Mouse (Mus musculus): Measurements from ENCODE around the gene Wdr45. TPM values are rescaled to one million over a fixed set of nuclear protein-coding genes. Genes with fewer than 3 reads are reported as not detected.
"Not testable (repeated sequence)": the region's sequence is repeated elsewhere in the genome, so short reads cannot be mapped to it uniquely, and the experiment has no call there.

Gene Wdr45
- polyA plus RNA-seq, 1 experiment from 2014 or later: 32.1 TPM

- Histone ChIP-seq H3K36me3 (ENCODE audit: insufficient read depth) (no peaks in the 10 kb centered on the region), H3K4me3 (ENCODE audit: low read depth, low read length) (no peak overlapping the region), H3K27me3 (ENCODE audit: insufficient read depth, low read length) (no peaks in the 10 kb centered on the region), H3K27ac (ENCODE audit: low read depth) (no peak overlapping the region), H3K4me1 (ENCODE audit: insufficient read depth) (no peaks in the 10 kb centered on the region), H3K9ac (no peak overlapping the region), H3K4me2 (no peak overlapping the region), H3K9me3 (ENCODE audit: low read depth, low read length) (no peaks in the 10 kb centered on the region)
- DNase-seq (no peak), ATAC-seq (ENCODE audit: insufficient read depth) (no peak)
- WGBS: 82% methylated on average over 8 of the region's 8 CpGs
- TF ChIP-seq CTCF (IDR thresholded peaks at IDR 0.05; ENCODE audit: low read depth): no peak
These were observed 31.3 kb downstream of the Wdr45 start for GRCm38 (mm10) chrX:7745429-7745828.

DNA sequence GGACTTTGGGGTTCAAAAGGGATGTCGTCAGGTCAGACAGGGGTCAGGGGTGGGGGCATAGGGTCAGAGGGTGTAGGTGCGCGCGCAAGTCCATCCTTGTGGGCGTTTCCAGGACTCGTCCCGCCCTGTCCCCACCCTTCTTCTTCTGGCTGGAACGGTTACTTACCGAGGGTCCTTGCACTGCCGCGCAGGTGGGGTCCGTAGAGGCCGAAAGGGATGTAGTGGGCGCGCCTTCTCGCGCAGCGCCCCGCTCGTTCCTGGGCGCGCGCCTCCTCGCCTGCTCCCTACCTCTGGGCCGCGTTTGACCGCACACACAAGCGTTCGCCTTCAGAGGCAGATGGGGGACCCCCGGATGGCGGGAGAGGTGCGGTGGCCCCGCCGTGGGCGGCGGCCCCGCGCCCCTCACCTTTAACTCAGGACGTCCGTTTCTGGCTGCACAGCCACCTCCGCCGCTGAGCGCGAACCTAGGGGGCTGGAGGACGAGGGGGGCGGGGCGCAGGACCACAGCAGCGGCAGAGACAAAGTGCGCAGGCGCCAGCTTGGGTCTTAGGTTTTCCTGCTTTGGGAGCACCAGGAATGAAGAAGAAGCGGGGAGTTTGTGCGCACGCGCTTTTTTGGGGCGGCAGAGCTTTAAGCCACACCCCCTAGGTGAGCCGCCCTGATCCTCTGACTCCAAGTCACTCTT is 36.4 kb downstream of the Wdr45 start, which contains the start of gene Ccdc120:
Gene Ccdc120, minus strand, starts transcription at position 474 of the 685 bp plus-strand sequence.
- Histone ChIP-seq H3K9ac (peak within 1 kb of the TSS; percentile 65), H3K9me3 (ENCODE audit: low read depth, low read length) (no peaks in the 10 kb centered on the region), H3K4me1 (ENCODE audit: insufficient read depth) (no peaks in the 10 kb centered on the region), H3K27ac (ENCODE audit: low read depth) (no peak within 1 kb of the TSS), H3K4me2 (peak within 1 kb of the TSS; percentile 61), H3K36me3 (ENCODE audit: insufficient read depth) (no peaks in the 10 kb centered on the region), H3K27me3 (ENCODE audit: insufficient read depth, low read length) (no peaks in the 10 kb centered on the region), H3K4me3 (ENCODE audit: low read depth, low read length) (peak within 1 kb of the TSS; percentile 57)
- ATAC-seq (ENCODE audit: insufficient read depth) (peak; percentile 86), DNase-seq (peak; percentile 90)
- 7% methylated on average over 53 of the region's 56 CpGs for WGBS
- no peak for TF ChIP-seq CTCF (IDR thresholded peaks at IDR 0.05; ENCODE audit: low read depth)

GRCm38 (mm10) chrX:7753627-7754026 is 39.5 kb downstream of the Wdr45 start:
- H3K4me3 ChIP-seq (ENCODE audit: low read depth, low read length); ATAC-seq (ENCODE audit: insufficient read depth); H3K9ac ChIP-seq; H3K9me3 ChIP-seq (ENCODE audit: low read depth, low read length); H3K36me3 ChIP-seq (ENCODE audit: insufficient read depth); H3K27ac ChIP-seq (ENCODE audit: low read depth); H3K4me2 ChIP-seq; H3K4me1 ChIP-seq (ENCODE audit: insufficient read depth); H3K27me3 ChIP-seq (ENCODE audit: insufficient read depth, low read length): not testable (repeated sequence)
- 2% methylated on average over 3 of the region's 3 CpGs for WGBS
- peak; percentile 50 for DNase-seq
- peak; percentile 37; the same call in 1 of the 2 replicates for TF ChIP-seq CTCF (IDR thresholded peaks at IDR 0.05; ENCODE audit: low read depth)

DNA sequence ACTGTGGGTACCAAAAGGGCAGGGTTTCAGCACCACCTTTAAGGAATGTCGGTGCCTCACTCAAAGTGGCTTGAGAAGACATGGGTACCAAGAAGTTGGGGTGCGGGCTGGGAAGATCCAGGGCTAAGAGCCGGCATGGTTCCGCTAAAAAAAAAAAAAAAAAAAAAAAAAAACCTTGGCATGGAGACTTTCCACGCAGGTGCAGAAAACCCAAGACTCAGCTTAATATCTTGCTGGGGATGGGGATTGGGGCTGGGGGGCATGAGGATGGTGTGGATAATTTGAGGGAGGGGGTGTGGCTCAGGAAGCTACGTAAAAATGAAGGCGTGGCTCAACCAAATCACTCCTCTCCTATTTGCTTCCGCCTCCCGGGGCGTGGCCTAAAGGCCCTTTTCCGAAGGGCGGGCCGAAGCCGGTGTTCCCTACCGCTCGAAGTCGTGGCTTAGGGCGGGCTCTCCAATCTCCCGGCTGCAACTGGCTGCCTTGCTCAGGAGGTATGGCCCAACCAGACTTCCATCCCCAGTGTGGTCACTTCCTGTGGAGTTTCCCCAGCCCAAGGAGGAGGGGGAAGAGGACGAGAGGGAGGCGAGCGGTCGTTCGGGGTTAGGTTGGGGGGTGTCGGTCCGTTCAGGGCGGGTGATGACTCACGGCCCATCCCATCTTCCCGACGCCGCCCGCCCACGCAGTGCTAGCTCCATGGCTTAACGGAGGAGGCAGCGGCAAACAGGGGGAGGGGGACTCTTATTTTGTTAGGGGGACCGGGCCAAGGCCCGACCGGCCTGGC is 48.2 kb downstream of the Wdr45 start, which contains the start of gene Tfe3:
Gene Tfe3, plus strand, starts transcription at position 424 of the 784 bp plus-strand sequence.
- DNase-seq (peak; percentile 94), ATAC-seq (ENCODE audit: insufficient read depth) (peak; percentile 97)
- peak within 1 kb of the TSS; percentile 67 for H3K9ac ChIP-seq
- H3K27ac ChIP-seq (ENCODE audit: low read depth): peak within 1 kb of the TSS; percentile 75
- WGBS: 10% methylated on average over 32 of the region's 38 CpGs
- H3K4me3 ChIP-seq (ENCODE audit: low read depth, low read length): peak within 1 kb of the TSS; percentile 64
- no peak for TF ChIP-seq CTCF (IDR thresholded peaks at IDR 0.05; ENCODE audit: low read depth)
- H3K27me3 ChIP-seq (ENCODE audit: insufficient read depth, low read length): no peaks in the 10 kb centered on the region
- no peaks in the 10 kb centered on the region for H3K9me3 ChIP-seq (ENCODE audit: low read depth, low read length)
- peaks cover 13% of the 10 kb centered on the region for H3K36me3 ChIP-seq (ENCODE audit: insufficient read depth)
- H3K4me1 ChIP-seq (ENCODE audit: insufficient read depth): no peaks in the 10 kb centered on the region
- peak within 1 kb of the TSS; percentile 69 for H3K4me2 ChIP-seq

DNA sequence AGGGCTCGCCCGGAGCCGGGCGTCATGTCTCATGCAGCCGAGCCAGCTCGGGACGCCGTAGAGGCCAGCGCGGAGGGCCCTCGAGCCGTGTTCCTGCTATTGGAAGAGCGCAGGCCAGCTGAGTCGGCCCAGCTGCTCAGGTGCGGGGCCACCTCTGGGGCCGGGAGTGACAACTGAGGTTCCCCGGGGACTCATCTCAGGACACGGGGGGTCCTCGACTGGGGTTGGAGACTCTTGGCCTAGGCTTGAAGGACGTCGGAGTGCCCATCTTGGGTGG is 48.7 kb downstream of the Wdr45 start:
- no peak; the same call in 1 of the 2 replicates for ATAC-seq (ENCODE audit: insufficient read depth)
- H3K36me3 ChIP-seq (ENCODE audit: insufficient read depth): peaks cover 18% of the 10 kb centered on the region
- no peak for DNase-seq
- H3K27me3 ChIP-seq (ENCODE audit: insufficient read depth, low read length): no peaks in the 10 kb centered on the region
- H3K4me2 ChIP-seq: peak overlapping the region; percentile 69
- peak overlapping the region; percentile 64 for H3K4me3 ChIP-seq (ENCODE audit: low read depth, low read length)
- no peaks in the 10 kb centered on the region for H3K9me3 ChIP-seq (ENCODE audit: low read depth, low read length)
- peak overlapping the region; percentile 75 for H3K27ac ChIP-seq (ENCODE audit: low read depth)
- peak overlapping the region; percentile 67 for H3K9ac ChIP-seq
- no peaks in the 10 kb centered on the region for H3K4me1 ChIP-seq (ENCODE audit: insufficient read depth)
- 14% methylated on average over 21 of the region's 21 CpGs for whole genome bisulfite sequencing
- TF ChIP-seq CTCF (IDR thresholded peaks at IDR 0.05; ENCODE audit: low read depth): no peak

DNA sequence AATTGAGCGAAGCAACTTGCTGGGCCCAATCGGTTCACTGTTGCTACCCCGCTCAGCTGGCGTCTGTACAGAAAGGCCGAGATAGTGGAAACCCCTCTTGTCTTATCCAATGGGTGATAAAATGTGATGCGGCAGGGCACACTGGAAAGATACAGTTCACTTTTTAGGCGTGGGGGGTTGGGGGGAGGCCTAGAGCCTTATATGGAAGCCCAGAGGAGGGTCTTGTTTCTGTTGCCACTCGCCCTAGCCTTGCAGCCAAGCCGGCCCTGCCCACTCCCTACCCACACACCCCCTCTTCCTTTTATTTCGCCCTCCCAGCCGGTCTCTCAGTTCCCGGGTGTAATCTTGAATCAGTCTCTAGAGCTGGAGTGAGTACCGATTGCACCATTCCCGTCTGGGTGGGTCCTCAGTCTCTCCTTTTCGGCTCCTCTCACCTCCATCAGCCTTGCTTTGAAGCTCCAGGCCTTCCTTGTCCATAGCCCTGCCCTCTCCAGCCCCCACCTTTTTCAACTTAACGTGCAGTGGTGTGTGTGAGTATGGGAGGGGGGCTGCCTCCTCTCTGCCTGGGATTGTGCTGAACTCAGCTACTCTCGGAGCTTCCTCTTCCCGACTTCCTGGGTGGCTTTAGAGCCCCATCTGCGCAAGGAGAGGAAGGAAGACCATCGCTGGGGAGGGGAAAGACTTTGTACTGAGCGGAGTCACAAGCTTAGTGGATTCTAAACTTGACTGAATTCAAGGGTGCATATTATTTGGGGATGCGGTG is 49.7 kb downstream of the Wdr45 start:
- no peak for TF ChIP-seq CTCF (IDR thresholded peaks at IDR 0.05; ENCODE audit: low read depth)
- H3K27ac ChIP-seq (ENCODE audit: low read depth): peak overlapping the region; percentile 75; the same call in 1 of the 2 replicates
- H3K9me3 ChIP-seq (ENCODE audit: low read depth, low read length): no peaks in the 10 kb centered on the region
- ATAC-seq (ENCODE audit: insufficient read depth) (peak; percentile 30; the same call in 1 of the 2 replicates), DNase-seq (peak; percentile 49)
- H3K4me3 ChIP-seq (ENCODE audit: low read depth, low read length): peak overlapping the region; percentile 64
- WGBS: 9% methylated on average over 22 of the region's 22 CpGs
- H3K4me1 ChIP-seq (ENCODE audit: insufficient read depth): no peaks in the 10 kb centered on the region
- H3K27me3 ChIP-seq (ENCODE audit: insufficient read depth, low read length): no peaks in the 10 kb centered on the region
- H3K9ac ChIP-seq: peak overlapping the region; percentile 67
- H3K36me3 ChIP-seq (ENCODE audit: insufficient read depth): peaks cover 28% of the 10 kb centered on the region
- H3K4me2 ChIP-seq: peak overlapping the region; percentile 69
